Mouse (Mus musculus) G1E-ER4 (cell line): ENCODE results near the gene Nbl1. TPM values are rescaled to one million over a fixed set of nuclear protein-coding genes. Genes with fewer than 3 reads are reported as not detected.

Experiments used
- GATA1 ChIP-seq: IDR thresholded peaks from one replicate; pipeline ENCODE4 v1.8.0; 2012; ENCODE audit warnings: low read length, inconsistent platforms
- polyA plus RNA-seq: library from polyadenylated mRNA; stranded (reverse); fragments of >175 nt; gene quantifications from 2 replicates; pipeline ENCODE4 v1.2.3, GENCODE M21; 2012

The Nbl1 gene
- 0.29 and 0.36 TPM in 2 replicates for polyA plus RNA-seq

DNA sequence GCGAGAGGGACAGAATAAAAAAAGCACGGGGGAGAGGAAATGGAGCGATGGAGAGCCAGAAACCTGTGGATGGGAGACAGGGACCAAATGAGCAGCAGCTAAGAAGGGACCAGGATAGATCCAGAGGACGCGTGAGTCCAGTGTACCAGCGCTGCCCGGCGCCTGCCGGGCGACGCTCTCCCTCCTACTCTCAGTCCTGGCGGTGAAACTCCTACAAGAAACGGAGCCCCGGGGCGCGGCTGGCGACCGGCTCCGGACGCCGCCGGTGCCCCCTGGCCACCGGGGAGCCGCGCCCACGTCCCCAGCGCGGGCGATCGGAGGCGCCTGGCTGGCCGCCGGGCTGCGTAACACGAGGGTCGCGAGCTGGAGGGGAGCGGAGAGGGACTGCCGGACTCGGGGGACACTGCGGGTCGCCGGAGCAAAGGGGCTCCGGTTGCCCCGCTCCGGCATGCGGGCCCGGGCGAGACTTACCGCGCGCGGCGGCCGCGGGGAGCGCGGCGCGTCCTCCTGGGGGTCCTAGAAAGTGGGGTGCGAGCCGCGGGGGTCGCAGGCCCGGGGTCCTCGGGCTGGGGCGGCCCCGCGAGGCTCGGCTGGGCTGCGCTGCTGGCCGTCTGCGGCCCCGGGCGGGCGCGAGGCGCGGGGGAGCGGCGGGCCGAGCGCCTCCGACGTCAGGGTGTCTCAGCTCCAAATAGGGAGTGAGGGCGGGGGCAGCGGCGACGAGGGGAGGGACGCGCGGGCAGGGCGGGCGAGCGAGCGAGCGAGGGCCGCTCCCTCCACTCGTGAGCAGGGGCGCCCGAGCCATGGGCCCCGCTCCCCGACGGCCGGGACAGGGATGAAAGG lies at the start of gene Nbl1:
Gene Nbl1, minus strand, starts transcription at position 638 of the 840 bp plus-strand sequence.
- no peak for TF ChIP-seq GATA1

DNA sequence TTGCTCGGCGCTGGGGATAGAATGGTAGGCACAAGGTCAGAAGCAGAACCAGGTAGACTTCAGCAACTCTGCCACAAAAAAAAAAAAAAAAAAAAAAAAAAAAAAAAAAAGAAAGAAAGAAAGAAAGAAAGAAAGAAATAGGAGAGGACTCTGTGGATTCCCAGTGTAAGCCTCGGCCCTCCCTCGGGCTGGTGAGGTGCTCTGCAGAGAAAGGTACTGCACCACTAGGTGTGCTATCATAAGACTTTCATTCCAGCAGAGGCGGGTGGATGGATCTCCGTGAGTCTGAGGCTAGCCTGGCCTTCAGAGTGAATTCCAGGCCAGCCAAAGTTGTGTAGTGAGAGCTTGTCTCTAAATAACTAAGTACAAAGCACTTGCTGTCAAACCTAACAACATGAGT lies 49.0 kb upstream of the Nbl1 start:
- no peak for TF ChIP-seq GATA1

DNA sequence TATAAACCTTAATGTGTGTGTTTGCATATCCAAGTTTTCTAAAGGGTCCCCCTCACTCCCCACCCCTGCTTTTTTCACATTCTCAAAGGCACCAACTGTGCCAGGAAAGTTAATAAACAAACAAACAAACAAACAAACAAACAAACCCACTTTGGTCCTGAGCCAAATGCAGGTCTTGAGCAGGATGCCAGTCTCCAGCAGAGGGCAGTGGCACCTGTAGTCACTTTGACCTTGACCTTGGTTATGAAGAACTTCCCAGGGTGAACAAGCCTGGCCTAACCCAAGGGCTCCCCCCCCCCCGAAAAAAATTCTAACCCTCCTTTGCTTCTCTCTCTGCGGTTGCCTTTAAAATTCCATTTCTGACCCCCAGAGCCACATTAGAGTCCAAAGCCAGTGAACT lies 47.5 kb upstream of the Nbl1 start:
- TF ChIP-seq GATA1, result no peak

DNA sequence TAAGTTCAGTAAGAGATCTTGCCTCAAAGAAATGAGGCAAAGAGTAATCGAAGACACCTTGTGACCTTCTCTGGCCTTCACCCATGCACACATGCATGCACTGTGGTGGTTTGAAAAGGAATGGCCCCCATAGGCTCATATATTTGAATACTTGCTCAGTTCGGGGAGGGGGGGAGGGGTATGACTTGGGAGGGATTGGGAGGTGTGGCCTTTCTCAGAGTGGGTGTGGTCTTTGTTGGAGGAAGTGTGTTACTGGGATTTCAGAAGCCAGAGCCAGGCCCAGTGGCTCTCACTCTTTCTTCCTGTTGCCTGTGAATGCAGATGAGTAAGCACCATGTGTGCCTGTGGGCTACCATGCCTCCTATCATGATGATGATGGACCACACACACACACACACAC lies 43.2 kb upstream of the Nbl1 start:
- no peak for TF ChIP-seq GATA1

DNA sequence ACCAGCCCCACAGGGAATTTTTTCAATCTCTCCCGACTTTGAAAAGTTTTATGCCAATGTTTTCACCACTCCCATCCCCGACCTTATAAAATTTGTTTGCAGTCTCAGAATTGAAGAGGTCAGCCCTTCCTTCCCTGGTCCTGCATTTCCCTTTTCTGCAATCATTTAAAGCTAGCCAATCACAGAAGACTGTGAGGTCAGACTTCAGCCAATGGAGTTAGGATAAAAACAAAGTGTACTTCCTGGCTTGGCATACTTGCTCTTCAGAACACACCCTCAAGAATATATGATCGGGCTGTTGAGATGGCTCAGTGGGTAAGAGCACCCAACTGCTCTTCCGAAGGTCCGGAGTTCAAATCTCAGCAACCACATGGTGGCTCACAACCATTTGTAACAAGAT lies 40.3 kb upstream of the Nbl1 start:
- no peak for TF ChIP-seq GATA1

DNA sequence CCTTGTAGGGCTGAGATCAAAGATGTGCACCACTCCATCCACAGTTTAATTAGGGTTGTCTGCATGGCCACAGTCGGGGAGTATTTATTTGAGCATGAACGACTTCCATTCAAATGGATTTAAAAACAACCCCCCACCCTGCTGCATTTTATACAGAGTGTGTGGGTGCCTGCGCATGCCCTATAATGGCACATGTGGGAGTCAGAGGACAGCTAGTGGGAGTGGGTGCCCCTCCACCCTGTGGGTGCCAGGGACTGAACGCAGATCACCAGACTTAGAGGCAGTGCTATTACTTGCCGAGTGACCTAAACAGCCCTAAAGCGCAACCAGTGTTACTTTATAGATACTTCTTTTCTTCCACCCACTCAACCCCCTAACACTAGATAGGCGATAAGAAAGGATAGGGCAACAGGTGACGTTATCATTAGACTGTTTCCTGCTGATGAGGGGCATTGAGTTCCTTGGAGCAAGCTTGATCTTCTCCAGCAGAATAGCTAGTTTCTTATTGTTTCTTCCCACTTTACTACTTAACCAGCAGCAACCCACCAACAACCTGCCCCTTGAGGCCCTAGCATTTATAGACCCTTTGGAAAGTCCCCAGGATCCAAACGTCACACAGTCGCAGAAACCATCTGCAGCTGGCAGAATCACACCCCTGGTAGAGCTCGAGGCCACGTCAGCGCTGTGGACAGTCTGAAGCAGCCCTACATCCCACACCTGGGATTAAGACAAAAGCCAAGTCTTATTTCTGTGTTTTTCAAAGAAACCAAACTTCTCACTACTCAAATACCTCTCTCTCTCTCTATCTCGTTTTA lies 39.3 kb upstream of the Nbl1 start:
- TF ChIP-seq GATA1, result peak; percentile 90

DNA sequence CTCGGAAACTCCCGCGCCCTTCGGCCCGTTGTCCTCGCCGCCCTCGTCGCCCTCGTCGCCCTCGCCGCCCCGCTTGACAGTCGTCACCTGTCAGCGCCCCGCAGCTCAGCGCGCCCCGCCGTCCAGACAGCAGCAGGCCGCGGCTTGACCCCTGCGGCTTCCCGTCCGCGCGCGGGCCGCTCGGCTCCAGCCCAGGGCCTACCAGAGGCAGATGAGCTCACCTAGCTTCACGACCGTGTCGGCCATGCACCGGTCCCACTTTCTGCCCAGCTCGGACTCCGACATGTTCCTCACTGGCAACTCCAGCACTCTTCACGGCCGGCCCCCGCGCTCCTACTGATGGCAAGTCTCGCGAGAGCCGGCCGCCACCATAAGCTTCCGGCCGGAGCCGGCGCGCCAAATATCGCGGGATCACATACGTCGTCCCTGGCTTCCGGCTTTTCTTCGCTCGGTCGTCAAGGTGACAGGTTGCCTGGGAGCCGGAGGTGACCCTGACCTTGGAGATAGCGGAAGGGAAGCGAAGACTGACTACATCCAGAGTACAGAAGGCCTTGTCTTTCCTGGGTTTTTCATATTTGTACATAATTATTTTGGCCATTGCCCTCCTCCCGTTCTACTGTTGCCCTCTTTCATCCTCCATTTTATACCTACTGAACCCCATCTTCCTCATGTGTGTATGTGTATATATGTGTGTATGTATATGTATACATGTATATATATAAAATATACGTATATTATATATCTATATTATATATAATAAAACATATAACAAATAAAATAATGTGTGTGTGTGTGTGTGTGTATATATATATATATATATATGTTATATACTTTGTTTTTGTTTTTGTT lies 38.1 kb upstream of the Nbl1 start, which contains the start of gene Minos1:
Gene Minos1, minus strand, starts transcription at position 413 of the 849 bp plus-strand sequence.
- no peak for TF ChIP-seq GATA1

DNA sequence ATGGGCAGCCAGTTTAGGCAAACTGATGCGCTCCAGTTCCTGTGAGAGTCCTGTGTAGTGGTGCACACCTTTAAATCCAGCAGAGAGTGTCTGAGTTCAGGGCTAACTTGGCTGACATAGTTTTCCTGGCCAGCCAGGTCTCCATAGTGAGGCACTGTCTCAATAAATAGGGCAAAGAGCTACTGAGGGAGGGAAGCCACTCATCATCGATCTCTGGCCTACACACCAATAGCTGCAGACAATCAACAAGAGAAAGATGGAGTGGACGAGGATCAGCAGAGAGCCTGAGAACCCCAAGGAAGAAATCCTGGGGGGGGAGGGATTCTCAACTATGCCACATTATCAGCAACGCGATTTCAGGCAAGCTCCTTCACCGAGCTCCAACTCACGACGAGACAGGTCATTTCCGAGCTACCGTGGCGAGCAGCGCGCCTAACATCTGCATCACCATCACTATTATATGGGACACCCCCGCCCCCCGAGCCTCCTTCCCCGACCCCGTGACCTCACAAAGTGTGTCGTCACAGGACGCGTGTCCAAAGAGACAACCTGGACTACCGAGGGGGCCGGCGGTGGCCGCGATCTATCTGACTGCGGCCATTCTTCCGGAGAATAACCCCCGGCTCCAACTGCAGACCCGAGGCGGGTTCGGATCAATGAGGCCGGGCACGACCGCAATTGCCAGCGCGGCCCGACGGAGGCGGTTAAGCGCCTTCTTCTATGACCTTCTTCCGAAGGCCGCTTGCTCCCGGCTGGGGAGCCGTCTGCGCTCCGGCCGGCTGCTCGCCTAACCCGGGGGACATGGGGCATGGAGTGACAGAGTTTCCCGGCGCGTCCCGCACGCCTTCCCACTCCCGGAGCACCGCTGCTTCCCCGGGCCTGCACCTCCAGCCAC lies 37.3 kb upstream of the Nbl1 start:
- no peak for TF ChIP-seq GATA1

DNA sequence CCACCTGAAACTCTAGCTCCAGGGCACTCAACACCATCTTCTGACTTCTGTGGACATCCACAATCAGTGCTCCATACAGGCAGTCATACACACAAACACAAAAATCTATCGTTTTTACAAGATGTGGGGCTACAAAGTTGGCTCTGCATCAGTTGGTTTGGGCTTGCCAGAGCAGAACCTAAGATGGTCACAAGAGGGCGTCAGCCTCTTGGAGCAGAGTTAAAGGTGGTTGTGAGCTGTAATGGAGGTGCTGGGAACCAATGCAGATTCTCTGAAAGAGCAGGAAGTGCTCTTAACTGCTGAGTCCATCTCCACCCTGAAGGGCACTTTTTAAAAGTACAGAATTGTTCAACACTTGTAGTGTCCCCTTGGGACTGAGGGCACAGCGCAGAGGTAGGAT lies 33.7 kb upstream of the Nbl1 start:
- TF ChIP-seq GATA1, result no peak

DNA sequence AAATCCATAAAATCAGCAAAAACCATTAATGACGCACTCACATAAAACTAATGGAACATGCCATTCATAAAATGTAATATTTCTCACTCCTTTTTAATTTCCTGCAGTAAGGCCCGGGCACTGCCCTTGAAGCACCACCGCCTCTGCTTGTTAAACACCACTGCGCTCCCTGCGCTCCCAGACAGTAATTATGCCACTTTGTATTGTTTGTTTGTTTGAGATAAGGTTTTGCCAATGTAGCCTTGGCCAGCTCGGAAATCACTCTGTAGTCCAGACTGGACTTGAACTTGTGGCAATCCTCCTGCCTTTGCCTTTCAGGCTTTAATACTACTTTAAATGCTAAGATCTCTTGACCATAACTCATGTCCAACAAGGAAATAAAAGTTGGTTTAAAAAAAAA lies 32.1 kb upstream of the Nbl1 start:
- TF ChIP-seq GATA1, result no peak

DNA sequence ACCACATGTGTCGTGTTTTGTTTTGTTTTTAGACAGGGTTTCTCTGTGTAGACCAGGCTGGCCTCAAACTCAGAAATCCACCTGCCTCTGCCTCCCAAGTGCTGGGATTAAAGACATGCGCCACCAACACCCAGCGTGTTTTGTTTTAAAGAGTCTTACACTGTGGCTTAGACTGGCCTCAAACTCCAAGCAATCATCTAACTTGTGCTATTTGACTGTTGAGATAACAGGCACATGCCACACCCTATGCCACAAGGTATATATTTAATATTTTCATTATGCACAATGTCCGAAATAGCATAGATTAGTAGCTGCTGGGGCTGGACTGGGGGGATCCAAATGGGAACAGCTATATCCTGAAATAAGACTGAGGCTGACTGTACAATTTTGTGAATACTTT lies 29.8 kb upstream of the Nbl1 start:
- TF ChIP-seq GATA1, result no peak

DNA sequence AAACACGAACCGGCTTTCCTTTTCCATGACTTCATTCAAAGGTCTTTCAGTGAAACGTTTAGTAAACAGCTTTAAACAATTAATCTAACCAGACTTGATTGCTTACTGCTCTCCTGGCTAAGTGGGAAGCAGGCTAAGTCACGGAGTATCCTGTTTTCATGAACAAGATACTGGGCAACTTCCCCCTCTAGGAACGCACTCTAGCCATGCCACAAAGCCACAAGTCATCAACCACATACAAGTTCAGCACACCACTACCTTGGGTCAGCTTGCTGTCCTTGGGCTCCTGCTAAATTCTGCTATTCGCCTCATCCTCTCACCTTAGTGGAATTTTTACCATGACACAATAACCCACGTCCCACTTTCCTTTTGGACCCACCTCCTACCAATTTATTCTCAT lies 28.2 kb upstream of the Nbl1 start:
- no peak for TF ChIP-seq GATA1

DNA sequence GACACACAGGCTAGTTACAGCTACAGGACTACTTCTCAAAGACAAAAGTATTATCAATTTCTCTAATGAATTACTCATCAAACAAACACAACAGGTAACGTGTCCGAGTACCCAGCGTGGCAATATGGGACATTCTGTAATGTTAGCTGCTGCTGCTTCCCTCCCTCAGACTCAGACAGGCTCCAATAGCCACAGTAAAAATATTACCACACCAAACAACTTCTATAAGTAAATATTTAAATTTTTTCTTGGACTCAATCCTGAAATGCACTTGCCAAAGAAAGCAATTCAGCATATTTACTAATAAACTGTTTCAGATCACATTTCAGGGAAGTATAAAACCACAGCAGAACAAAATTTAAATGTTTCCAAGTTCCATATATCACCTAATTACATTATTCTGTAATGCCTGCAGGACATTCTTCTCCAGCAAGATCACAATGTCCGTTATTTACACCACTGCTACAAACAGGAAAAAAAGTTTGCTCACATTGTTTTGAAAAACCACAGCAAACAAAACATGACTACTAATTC lies 27.6 kb upstream of the Nbl1 start:
- no peak for TF ChIP-seq GATA1

DNA sequence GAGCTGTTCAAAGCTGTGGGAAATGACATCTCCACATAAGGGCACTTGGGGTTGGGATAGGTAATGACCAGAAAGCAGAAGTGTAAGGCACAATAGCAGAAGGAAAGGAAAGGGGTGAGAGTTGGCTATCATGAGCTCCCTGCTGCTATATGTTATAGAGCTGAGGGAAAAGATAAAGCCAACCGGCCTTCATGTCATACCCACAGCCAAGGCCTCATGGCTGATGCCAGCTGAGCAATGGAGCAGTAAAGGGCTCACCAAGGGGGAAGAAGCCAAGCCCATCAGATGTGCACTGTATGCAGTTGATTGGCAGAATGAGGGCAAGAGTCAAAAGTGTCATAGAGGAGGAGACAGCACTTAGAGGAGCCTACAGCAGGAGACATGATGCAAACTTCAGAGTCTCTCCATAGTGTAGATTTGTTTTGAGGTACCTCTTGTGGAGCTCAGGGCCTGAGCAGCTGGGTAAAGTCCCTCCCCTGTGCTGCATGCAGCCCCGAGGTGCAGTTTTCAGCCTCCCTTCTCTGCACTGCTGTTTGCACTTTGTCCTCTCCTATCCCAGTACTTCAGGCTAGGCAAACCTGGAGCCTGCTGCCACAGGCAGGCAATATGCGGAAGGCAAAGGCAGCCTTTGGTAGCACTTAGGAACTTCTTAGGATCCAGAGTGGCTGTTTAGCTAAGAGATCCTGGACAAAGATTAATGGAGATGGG lies 23.7 kb upstream of the Nbl1 start:
- no peak for TF ChIP-seq GATA1
